Mouse (Mus musculus) E14TG2a.4 (cell line): ENCODE data around the gene Nrxn3.

Experiments
- CTCF ChIP-seq: conservative IDR thresholded peaks from 2 replicates; pipeline ENCODE4 v1.5.1; 2014; ENCODE audit warnings: low read length
- NANOG ChIP-seq: IDR thresholded peaks from 2 replicates; pipeline ENCODE4 v1.6.1; 2014; ENCODE audit warnings: borderline replicate concordance, low read length, mixed read lengths
- POU5F1 ChIP-seq: IDR thresholded peaks from 2 replicates; pipeline ENCODE4 v1.6.1; 2014; ENCODE audit warnings: low read length, borderline replicate concordance

DNA sequence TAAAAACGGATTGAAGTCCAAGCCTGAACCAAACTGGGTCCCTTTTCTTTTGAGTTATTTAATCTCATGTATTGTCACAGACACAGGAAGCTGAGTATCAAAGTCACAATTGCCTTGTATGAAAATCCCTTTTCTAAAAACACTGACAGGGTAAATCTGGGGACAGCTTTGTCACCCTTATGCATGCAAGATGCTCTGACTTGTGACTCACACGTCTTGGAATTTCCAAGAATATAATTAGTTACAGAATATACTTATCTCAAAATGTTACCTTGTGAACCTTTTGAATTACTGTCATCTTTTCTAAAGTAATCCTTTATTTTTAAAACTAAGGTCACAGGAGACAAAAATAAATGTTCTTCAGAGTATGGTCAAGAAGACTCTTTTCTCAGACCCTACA is 748.6 kb downstream of the Nrxn3 start:
- TF ChIP-seq CTCF (no peak), POU5F1 (no peak), NANOG (no peak)
